Mouse (Mus musculus) embryonic fibroblast, embryonic 13.5 days (primary cell): ENCODE results near the gene Fzr1. TPM values are rescaled to one million over a fixed set of nuclear protein-coding genes. Genes with fewer than 3 reads are reported as not detected.
A peak's percentile ranks its signal among the peaks of the same experiment; 100 is the strongest.

Experiments
- H3K27ac ChIP-seq: 2 replicates; pipeline ENCODE4 v1.5.1; 2012; ENCODE audit warnings: low read length, control low read depth, inconsistent platforms; ENCODE audit not compliant: insufficient read depth
- H3K4me1 ChIP-seq: 2 replicates; pipeline ENCODE4 v1.6.1; 2011; ENCODE audit warnings: low read length; ENCODE audit not compliant: control insufficient read depth, insufficient read depth
- H3K4me3 ChIP-seq: 2 replicates; pipeline ENCODE4 v1.5.1; 2011; ENCODE audit warnings: mild to moderate bottlenecking, control low read depth, low read length; ENCODE audit not compliant: insufficient read depth
- CTCF ChIP-seq: IDR thresholded peaks from 2 replicates; pipeline ENCODE4 v1.5.1; 2011; ENCODE audit warnings: mild to moderate bottlenecking, control low read depth, low read length, moderate library complexity, borderline replicate concordance; ENCODE audit not compliant: insufficient read depth
- POLR2A ChIP-seq: IDR thresholded peaks from 2 replicates; pipeline ENCODE4 v1.6.1; 2011; ENCODE audit warnings: low read depth, mild to moderate bottlenecking, control low read depth, low read length, moderate library complexity
- polyA plus RNA-seq: library from polyadenylated mRNA; stranded (reverse); fragments of >200 nt; gene quantifications from 2 replicates; pipeline ENCODE4 v1.2.4, GENCODE M21; 2011; ENCODE audit warnings: low read depth; ENCODE audit not compliant: missing spikeins, insufficient read length

Gene Fzr1
- polyA plus RNA-seq, 1 experiment: 26.7 TPM

- no peak for TF ChIP-seq CTCF
- TF ChIP-seq POLR2A: no peak
- Histone ChIP-seq H3K27ac (peak overlapping the region; percentile 35), H3K4me3 (peak overlapping the region; percentile 82), H3K4me1 (peaks cover 2% of the 10 kb centered on the region; the same call in 1 of the 2 replicates)
Observed at GRCm38 (mm10) chr10:81384605-81384982, 6.3 kb upstream of the Fzr1 start.

DNA sequence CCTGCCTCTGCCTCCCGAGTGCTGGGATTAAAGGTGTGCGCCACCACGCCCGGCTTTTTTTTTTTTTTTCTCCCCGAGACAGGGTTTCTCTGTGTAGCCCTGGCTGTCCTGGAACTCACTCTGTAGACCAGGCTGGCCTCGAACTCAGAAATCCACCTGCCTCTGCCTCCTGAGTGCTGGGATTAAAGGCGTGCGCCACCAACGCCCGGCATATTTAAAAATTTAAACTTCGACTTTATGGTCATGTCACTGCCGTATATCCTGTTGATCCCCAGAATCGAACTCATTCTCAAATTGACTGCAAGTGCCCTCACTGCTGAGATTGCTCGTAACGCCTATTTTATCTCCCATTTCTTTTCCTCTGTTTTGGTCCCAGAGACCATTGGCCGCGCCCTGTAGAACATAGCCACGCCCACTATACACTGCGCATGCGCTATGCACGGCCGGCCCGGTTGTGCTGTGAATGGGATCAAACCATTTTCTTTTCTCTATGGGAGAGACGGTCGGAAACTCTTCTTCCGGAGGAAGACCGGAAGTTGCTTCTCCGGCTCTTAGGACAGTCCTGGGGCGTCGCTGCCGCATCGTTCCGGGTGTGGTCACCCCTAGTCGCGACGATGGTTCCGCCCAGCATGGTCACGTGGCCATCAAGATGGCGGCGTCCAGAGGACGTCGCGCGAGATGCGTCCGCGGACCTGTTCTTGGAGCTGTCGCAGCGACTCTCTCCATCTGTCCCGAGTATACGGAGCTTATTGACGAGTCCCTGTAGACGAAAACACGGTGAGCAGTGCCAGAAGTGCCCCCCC lies 5.7 kb upstream of the Fzr1 start, which contains the start of the genes Dohh and Gm48551:
Gene Dohh, plus strand, starts transcription at position 627 of the 803 bp plus-strand sequence.
Gene Gm48551, plus strand, starts transcription at position 665 of the 803 bp plus-strand sequence.
- TF ChIP-seq POLR2A: peak; percentile 88
- TF ChIP-seq CTCF: no peak
- H3K4me3 ChIP-seq: peak within 1 kb of the TSS; percentile 82
- peak within 1 kb of the TSS; percentile 35 for H3K27ac ChIP-seq
- H3K4me1 ChIP-seq: peaks cover 2% of the 10 kb centered on the region; the same call in 1 of the 2 replicates

GRCm38 (mm10) chr10:81382039-81382438 lies 3.7 kb upstream of the Fzr1 start:
- no peak for TF ChIP-seq POLR2A
- no peak for TF ChIP-seq CTCF
- Histone ChIP-seq H3K4me1 (peaks cover 3% of the 10 kb centered on the region; the same call in 1 of the 2 replicates), H3K4me3 (no peak overlapping the region), H3K27ac (no peak overlapping the region)

- no peak overlapping the region for H3K4me3 ChIP-seq
- no peak for TF ChIP-seq CTCF
- no peak for TF ChIP-seq POLR2A
- H3K4me1 ChIP-seq: 0 out of 2 replicates have a peak, but pooled peaks cover 4% of the 10 kb centered on the region
- no peak overlapping the region for H3K27ac ChIP-seq
Observed at GRCm38 (mm10) chr10:81379809-81380378, 1.6 kb upstream of the Fzr1 start.

DNA sequence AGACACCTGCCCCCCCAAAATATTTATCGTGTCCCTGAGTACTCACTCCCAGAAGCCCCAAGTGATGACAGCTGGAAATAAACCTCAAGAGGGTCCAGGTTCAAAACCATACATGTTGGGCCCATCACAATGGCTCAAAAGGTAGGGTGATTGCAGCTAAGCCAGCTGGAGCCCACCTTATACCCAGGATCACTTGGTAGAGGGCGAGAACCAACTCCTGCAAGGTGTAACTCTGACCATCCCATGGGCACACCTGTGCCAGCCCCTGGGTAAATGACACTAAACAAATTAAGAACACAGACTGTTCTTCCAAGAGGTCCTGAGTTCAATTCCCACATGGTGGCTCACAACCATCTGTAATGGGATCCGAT lies 852 bp upstream of the Fzr1 start:
- H3K27ac ChIP-seq: no peak overlapping the region
- TF ChIP-seq CTCF: no peak
- no peak for TF ChIP-seq POLR2A
- H3K4me3 ChIP-seq: peak overlapping the region; percentile 41
- H3K4me1 ChIP-seq: 0 out of 2 replicates have a peak, but pooled peaks cover 4% of the 10 kb centered on the region

GRCm38 (mm10) chr10:81378553-81379182 lies 352 bp upstream of the Fzr1 start:
- no peak overlapping the region for H3K27ac ChIP-seq

DNA sequence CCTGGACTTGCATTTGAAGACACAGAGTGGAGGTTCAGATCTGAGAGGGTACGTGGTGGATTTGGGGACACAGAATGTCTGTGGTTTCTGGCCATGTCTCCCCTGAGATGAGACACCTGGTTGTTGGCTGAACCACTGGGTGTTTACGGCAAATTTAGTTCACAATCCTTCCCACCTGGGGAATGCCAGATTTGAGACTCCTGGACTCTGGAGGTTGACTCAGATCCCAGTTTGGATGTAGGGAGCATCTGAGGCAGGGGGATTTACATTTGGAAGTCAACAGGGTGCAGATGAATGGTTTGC lies 1.0 kb downstream of the Fzr1 start:
- Histone ChIP-seq H3K4me1 (0 out of 2 replicates have a peak, but pooled peaks cover 4% of the 10 kb centered on the region), H3K27ac (no peak overlapping the region), H3K4me3 (peak overlapping the region; percentile 96)
- TF ChIP-seq POLR2A (no peak), CTCF (no peak)

More at GRCm38 (mm10) chr10:81378553-81379182, 352 bp upstream of the Fzr1 start:
- Histone ChIP-seq H3K4me1 (0 out of 2 replicates have a peak, but pooled peaks cover 4% of the 10 kb centered on the region), H3K4me3 (peak overlapping the region; percentile 41)
- peak; percentile 64 for TF ChIP-seq POLR2A
- no peak for TF ChIP-seq CTCF

- TF ChIP-seq CTCF (no peak), POLR2A (no peak)
- Histone ChIP-seq H3K4me1 (0 out of 2 replicates have a peak, but pooled peaks cover 4% of the 10 kb centered on the region), H3K4me3 (peak overlapping the region; percentile 96), H3K27ac (no peak overlapping the region)
Observed at GRCm38 (mm10) chr10:81376561-81377361, 1.6 kb downstream of the Fzr1 start.

- Histone ChIP-seq H3K4me1 (0 out of 2 replicates have a peak, but pooled peaks cover 4% of the 10 kb centered on the region), H3K27ac (no peak overlapping the region), H3K4me3 (no peak overlapping the region)
- TF ChIP-seq CTCF (no peak), POLR2A (no peak)
Observed at GRCm38 (mm10) chr10:81375322-81375721, 3.0 kb downstream of the Fzr1 start.
